Mouse (Mus musculus) mouse embryonic stem cell (cell line): ENCODE results near the gene Pdzd4.

Source experiments
- in situ Hi-C, 2 experiments: fragments of 300-500 bp; cut with MboI; formaldehyde crosslinking; loops; 1 replicate in 1 of 2; 3 replicates in 1 of 2; pipeline ENCODE4 v1.14.3; 2019 to 2020; ENCODE audit warnings: low sequenced_read_pairs in 2 of 2, low pct_unique_long_range_greater_than_20kb in 1 of 2, mixed read lengths in 1 of 2; ENCODE audit not compliant: unreplicated experiment in 1 of 2

Gene Pdzd4

GRCm38 (mm10) chrX:73788501-73788900, 36.3 kb downstream of the Pdzd4 start:
- in situ Hi-C loops = no loop called here

GRCm38 (mm10) chrX:73787225-73787558, 37.6 kb downstream of the Pdzd4 start:
- in situ Hi-C loops = no loop called here

DNA sequence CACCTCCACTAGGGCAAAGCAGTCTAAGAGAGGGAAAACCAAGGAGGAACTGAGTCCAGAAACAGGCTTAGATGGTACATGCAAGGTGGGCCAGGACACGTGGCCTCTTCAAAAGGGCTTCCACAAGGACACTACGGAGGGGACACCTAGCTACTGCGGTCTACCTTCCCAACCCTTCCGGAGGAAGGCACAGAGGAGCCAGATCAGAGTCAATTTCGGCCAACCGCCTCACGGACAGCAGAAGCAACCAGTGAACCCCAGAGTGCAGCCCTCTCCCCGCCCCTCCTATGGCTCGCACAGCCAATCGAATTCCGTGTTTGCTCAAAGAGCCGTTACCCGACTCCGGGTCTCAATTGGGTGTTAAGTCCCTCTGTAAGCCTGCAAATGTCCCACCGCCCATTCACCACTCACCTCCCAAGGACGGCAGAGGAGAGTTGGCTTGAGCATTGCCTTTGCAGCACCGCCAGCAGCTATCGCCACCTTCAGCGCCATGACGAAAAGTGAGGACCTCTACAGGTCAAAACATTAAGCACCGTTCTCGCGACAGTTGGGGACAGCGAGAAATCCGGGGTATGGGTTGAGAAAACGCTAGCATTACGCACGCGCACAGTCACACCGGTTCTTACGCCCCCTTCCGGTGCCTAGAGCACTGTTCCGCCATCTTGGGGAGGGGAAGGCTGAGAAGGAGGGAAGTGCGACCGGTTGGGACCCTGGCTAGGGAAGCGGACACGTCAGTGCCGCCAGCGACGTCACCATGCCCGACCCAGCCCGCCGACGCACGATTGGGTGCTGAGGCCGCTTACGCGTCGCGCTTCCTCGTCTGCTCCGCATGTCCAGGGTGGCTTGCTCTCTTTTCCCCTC, 38.2 kb downstream of the Pdzd4 start, which contains the start of the genes Idh3g and Ssr4:
Idh3g (minus strand) TSS at position 534 of the 861 bp plus-strand sequence.
Ssr4 (plus strand) TSS at position 665 of the 861 bp plus-strand sequence.
- in situ Hi-C loops = no loop called here

GRCm38 (mm10) chrX:73785666-73786065, 39.1 kb downstream of the Pdzd4 start:
- in situ Hi-C loops = no loop called here

- in situ Hi-C loops = no loop called here
Observed at GRCm38 (mm10) chrX:73782227-73782626, 42.5 kb downstream of the Pdzd4 start.

GRCm38 (mm10) chrX:73774802-73775483, 49.8 kb downstream of the Pdzd4 start:
- in situ Hi-C loops = no loop called here

DNA sequence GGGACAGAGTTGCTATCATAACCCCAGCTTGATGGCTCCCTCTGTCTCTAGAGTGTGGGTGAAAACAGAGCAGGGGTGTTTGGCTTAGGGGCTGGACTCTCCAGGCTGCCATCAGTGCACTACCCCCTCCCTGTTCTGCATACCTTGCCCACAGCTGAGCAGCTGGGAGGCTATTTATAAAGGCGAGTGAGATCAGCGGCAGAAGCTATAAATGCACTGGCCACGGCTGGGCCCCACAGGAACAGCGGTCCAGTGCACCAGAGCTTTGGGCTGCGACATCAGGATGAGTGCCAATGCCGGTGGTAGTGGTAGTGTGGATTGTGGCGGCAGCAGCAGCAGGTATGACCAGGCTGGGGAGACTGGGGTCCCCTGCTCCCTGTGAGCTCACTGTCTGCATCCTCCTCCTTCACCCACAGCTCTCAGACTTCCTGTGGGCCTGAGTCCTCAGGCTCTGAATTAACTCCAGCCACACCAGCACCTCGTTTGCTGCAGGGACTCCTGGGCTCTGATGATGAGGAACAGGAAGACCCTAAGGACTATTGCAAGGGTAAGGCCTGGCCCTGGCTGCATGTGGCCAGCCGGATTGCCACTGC, 50.5 kb downstream of the Pdzd4 start, which contains the start of gene Srpk3:
Srpk3 (plus strand) TSS at position 238 of the 593 bp plus-strand sequence.
- in situ Hi-C loops = no loop called here

DNA sequence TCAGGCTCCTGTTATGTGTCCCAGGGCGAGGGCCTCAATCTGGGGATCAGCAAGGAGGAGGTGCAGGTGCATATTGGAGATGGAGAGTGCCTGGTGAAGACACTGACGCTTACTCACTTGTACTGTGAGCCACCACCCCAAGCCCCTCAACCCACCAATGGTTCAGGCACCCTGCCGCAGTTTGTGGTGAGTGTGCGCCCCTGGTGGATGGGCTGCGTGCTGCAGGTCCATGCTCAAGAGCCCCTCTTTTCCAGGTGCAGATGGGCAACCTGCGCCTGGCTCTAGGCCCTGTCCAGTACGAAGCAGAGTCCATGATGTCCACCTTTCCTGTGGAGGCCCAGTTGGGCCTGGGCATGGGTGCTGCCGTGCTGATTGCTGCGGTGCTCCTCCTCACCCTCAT, 57.5 kb downstream of the Pdzd4 start:
- in situ Hi-C loops = no loop called here

GRCm38 (mm10) chrX:73765311-73765710, 59.5 kb downstream of the Pdzd4 start:
- in situ Hi-C loops = no loop called here

DNA sequence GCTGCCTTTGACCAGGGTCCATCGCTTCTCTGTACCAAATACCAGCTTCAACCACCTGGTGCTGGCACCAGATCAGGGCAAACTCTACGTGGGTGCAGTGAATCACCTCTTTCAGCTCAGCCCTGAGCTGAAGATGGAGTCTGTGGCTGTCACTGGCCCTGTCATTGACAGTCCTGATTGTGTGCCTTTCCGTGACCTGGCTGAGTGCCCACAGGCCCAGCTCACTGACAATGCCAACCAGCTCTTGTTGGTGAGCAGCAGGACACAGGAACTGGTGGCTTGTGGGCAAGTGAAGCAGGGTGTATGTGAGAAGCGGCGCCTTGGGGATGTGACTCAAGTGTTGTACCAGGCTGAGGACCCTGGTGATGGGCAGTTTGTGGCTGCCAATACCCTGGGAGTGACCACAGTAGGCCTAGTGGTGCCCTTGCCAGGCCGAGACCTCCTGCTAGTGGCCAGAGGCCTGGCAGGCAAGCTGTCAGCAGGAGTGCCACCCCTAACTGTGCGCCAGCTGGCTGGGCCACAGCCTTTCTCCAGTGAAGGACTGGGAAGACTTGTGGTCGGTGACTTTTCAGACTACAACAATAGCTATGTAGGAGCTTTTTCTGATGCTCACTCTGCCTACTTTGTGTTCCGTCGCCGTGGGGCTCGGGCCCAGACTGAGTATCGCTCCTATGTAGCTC, 66.0 kb downstream of the Pdzd4 start:
- in situ Hi-C loops = no loop called here

DNA sequence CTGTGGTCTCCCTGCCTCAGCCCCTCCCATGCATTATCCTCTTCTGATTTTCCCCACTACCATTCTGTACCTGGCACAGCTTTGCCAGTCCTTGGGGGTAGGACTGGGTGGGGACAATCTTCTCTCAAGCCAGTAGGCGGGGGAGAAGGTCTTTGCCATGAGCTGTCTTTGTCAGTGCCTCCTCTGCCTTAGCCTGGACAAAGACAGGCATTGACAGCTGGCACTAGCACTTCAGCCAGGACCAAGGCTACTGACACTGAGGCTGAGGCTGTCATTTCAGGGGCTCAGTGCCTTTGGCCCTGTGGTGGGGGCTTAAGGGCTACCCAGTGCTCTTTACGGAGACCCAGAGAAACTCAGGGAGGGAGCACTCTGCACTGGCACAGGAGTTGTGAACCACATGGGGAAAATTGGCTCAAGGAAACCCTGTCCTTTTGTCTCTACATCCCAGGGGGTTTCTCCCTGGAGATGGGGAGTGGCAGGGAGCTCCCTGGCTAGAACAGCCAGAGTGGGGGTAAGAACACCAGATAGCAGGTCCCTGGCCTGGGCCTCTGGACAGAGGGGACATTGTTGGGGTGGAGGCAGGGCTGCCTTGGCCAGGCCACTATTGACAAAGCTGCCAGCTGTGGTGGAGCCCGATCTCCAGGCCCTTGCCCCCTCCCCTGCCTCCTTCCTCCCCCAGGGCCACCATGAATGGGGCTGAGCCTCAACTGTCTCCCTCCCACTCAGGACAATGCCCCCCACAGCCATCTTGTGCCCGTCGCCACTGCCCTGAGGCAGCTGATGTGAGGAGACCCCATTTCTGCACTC, 68.2 kb downstream of the Pdzd4 start, which contains the start of gene Plxnb3:
Plxnb3 (plus strand) TSS at position 757 of the 807 bp plus-strand sequence.
- in situ Hi-C loops = no loop called here

DNA sequence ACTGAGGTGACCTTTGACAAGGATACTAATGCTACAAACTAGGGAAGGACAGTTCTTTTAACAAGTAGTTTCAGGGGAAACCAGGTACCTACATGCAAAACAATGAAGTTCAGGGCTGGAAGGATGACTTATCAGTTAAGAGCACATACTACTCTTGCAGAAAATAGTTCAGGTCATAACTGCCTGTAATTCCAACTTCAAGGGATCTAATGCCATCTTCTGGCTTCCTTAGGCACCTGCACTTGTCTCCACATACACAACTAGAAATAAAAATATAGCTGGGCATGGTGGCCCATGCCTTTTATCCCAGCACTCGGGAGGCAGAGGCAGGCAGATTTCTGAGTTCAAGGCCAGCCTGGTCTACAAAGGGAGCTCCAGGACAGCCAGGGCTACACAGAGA, 75.8 kb downstream of the Pdzd4 start:
- in situ Hi-C loops = no loop called here

DNA sequence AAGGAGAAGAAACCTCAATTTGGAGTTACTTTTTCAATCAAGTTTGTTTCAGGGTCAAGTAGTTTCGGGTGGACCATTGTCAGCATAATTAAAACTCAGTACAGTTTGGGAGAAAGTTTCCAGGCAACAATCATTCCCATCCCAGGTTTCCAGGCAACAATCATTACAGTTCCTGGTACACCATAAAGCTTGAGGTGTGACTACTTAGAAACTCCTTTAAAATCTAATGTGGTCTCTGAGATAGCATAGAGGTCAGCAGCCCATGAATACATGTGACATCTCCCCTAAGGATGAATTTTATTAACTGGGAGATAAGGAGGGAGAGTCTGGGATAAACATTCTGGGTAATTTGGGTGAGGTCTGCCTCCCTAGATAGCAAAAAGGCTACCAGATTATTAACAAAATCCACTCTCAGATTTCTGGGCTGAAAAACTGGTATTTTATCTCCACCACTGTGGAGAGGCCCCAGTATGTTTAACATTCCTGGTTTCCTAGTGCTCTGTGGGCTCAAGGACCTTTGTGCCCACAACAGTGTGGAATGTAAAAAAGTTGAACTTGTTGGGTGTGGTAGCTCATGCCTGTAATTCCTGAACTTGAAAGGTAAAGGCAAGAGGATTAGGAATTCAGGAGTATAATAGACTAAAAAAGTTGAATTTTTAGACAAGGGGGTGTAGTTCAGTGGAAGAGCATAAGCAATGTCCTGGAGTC, 79.8 kb downstream of the Pdzd4 start:
- in situ Hi-C loops = no loop called here
